Mouse (Mus musculus): ENCODE results near the gene Clasp1.
A peak's percentile ranks its signal among the peaks of the same experiment; 100 is the strongest.

Gene Clasp1

GRCm38 (mm10) chr1:118498311-118498710, 109.5 kb downstream of the Clasp1 start:
- DNase-seq (ENCODE audit: low spot score in 2 of 2): peak; percentile 70 to 75

GRCm38 (mm10) chr1:118500606-118501005, 111.7 kb downstream of the Clasp1 start:
- no peak for DNase-seq (ENCODE audit: low spot score in 2 of 2)

- DNase-seq (ENCODE audit: low spot score in 2 of 2): no peak
Observed at GRCm38 (mm10) chr1:118501691-118502090, 112.8 kb downstream of the Clasp1 start.

- DNase-seq (ENCODE audit: low spot score in 2 of 2): no peak
Observed at GRCm38 (mm10) chr1:118505746-118506145, 116.9 kb downstream of the Clasp1 start.

GRCm38 (mm10) chr1:118510996-118511395, 122.1 kb downstream of the Clasp1 start:
- DNase-seq (ENCODE audit: low spot score in 2 of 2): no peak

- DNase-seq (ENCODE audit: low spot score in 2 of 2): no peak
Observed at GRCm38 (mm10) chr1:118511738-118512530, 123.1 kb downstream of the Clasp1 start.

GRCm38 (mm10) chr1:118516256-118516655, 127.4 kb downstream of the Clasp1 start:
- no peak for DNase-seq (ENCODE audit: low spot score in 2 of 2)

GRCm38 (mm10) chr1:118523161-118523560, 134.3 kb downstream of the Clasp1 start:
- DNase-seq (ENCODE audit: low spot score in 2 of 2): no peak

GRCm38 (mm10) chr1:118525336-118525735, 136.5 kb downstream of the Clasp1 start:
- DNase-seq (ENCODE audit: low spot score in 2 of 2): no peak

- DNase-seq (ENCODE audit: low spot score in 2 of 2): no peak
Observed at GRCm38 (mm10) chr1:118529213-118529612, 140.4 kb downstream of the Clasp1 start.

- no peak for DNase-seq (ENCODE audit: low spot score in 2 of 2)
Observed at GRCm38 (mm10) chr1:118531259-118531658, 142.4 kb downstream of the Clasp1 start.

GRCm38 (mm10) chr1:118536021-118536420, 147.2 kb downstream of the Clasp1 start:
- no peak for DNase-seq (ENCODE audit: low spot score in 2 of 2)

- no peak for DNase-seq (ENCODE audit: low spot score in 2 of 2)
Observed at GRCm38 (mm10) chr1:118539046-118539445, 150.2 kb downstream of the Clasp1 start.

- no peak for DNase-seq (ENCODE audit: low spot score in 2 of 2)
Observed at GRCm38 (mm10) chr1:118542880-118543279, 154.0 kb downstream of the Clasp1 start.

- DNase-seq (ENCODE audit: low spot score in 2 of 2): no peak
Observed at GRCm38 (mm10) chr1:118548769-118549168, 159.9 kb downstream of the Clasp1 start.

- no peak for DNase-seq (ENCODE audit: low spot score in 2 of 2)
Observed at GRCm38 (mm10) chr1:118551152-118551551, 162.3 kb downstream of the Clasp1 start.

- no peak for DNase-seq (ENCODE audit: low spot score in 2 of 2)
Observed at GRCm38 (mm10) chr1:118552071-118552470, 163.2 kb downstream of the Clasp1 start.

- no peak for DNase-seq (ENCODE audit: low spot score in 2 of 2)
Observed at GRCm38 (mm10) chr1:118553045-118553444, 164.2 kb downstream of the Clasp1 start.

GRCm38 (mm10) chr1:118553451-118553850, 164.6 kb downstream of the Clasp1 start:
- no peak for DNase-seq (ENCODE audit: low spot score in 2 of 2)

GRCm38 (mm10) chr1:118554961-118555360, 166.1 kb downstream of the Clasp1 start:
- no peak for DNase-seq (ENCODE audit: low spot score in 2 of 2)

- DNase-seq (ENCODE audit: low spot score in 2 of 2): no peak
Observed at GRCm38 (mm10) chr1:118559716-118560115, 170.9 kb downstream of the Clasp1 start.

GRCm38 (mm10) chr1:118564561-118564960, 175.7 kb downstream of the Clasp1 start:
- DNase-seq (ENCODE audit: low spot score in 2 of 2): no peak

GRCm38 (mm10) chr1:118567659-118568058, 178.8 kb downstream of the Clasp1 start:
- DNase-seq (ENCODE audit: low spot score in 2 of 2): no peak
